Mouse (Mus musculus) kidney, adult 2 months (tissue): Measurements from ENCODE around the gene Gm10203. TPM values are rescaled to one million over a fixed set of nuclear protein-coding genes. Genes with fewer than 3 reads are reported as not detected.

Source experiments
- DNase-seq: peaks from one replicate; pipeline ENCODE4 v3.0.0; 2021
- H3K27ac ChIP-seq: fragments of 200-500 bp; 2 replicates; pipeline ENCODE4 v1.5.1; 2012; ENCODE audit warnings: low read depth, low read length, control low read depth, inconsistent platforms; ENCODE audit not compliant: insufficient read depth
- H3K27me3 ChIP-seq: fragments of 200-500 bp; replicated peaks from 2 replicates; pipeline ENCODE4 v1.6.1; 2012; ENCODE audit warnings: mild to moderate bottlenecking, moderate library complexity, low read length, inconsistent platforms; ENCODE audit not compliant: control insufficient read depth, insufficient read depth
- H3K36me3 ChIP-seq: fragments of 200-500 bp; 2 replicates; pipeline ENCODE4 v1.6.1; 2012; ENCODE audit warnings: mild to moderate bottlenecking, moderate library complexity, low read length, inconsistent platforms; ENCODE audit not compliant: control insufficient read depth, insufficient read depth
- H3K4me1 ChIP-seq: fragments of 200-500 bp; 2 replicates; pipeline ENCODE4 v1.6.1; 2011; ENCODE audit warnings: low read length; ENCODE audit not compliant: control insufficient read depth, insufficient read depth
- H3K4me3 ChIP-seq: fragments of 200-500 bp; 2 replicates; pipeline ENCODE4 v1.5.1; 2011; ENCODE audit warnings: mild to moderate bottlenecking, low read depth, low read length, control low read depth; ENCODE audit not compliant: insufficient read depth
- CTCF ChIP-seq: fragments of 200-500 bp; conservative IDR thresholded peaks from 2 replicates; pipeline ENCODE4 v1.5.1; 2011; ENCODE audit warnings: low read depth, mild to moderate bottlenecking, control low read depth, low read length, moderate library complexity, mixed read lengths; ENCODE audit not compliant: insufficient read depth, insufficient read length
- POLR2A ChIP-seq: fragments of 200-500 bp; IDR thresholded peaks from one replicate; pipeline ENCODE4 v1.6.1; 2011; ENCODE audit warnings: low read depth, low read length, control low read depth
- WGBS: fragments of 180-500 bp; shearing (Covaris S2); methylation state at CpG from one replicate; pipeline ENCODE4 v1.1.7; 2018; 5-methylcytosine and 5-hydroxymethylcytosine counted together
- polyA plus RNA-seq: library from polyadenylated mRNA; depleted of rRNA; stranded (reverse); fragments of >200 nt; gene quantifications from 2 replicates; pipeline ENCODE4 v1.2.3, GENCODE M21; 2012

The Gm10203 gene
- polyA plus RNA-seq, 1 experiment, result not detected

DNA sequence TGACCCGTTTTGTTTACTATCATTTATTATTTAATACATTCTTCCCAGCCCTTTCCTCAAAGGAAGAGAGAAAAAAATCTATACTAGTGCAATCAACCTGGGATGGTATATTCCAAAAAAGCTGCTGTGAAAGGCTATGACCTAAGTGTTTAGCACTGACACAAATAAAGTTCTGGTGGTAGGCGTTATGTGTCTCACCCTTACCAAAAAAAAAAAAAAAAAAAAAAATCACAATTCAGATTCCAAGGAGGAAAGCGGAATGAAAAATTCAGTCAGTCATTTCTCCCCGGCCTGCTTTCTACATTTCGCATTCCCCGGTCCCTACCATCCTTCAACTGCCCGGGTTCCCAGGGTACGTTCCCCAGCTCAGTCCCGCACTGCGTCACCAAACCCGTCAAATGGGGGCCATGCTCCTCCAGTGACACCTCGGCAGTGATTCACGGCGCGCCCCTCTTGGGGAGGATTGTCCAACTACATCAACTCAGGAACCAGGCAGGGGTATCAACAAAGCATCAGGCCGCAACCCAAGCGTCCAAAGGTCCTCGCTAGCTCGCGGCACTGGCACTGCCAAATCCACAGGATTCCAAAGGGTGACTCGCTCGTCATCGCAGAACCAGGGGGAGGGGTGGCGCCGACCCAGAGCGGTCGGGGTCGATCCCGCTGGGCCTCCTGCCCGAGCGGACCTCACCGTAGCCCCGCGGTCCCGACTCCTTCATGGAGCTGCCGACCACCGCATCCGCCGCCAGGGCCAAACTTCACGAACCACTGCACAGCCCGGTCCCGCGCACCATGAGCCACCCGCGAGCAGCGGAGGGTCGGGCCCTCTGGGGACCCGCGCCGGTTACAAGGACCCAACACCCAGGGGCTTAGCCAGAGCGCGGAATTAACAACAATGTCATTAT lies 29.5 kb upstream of the Gm10203 start:
- no peaks in the 10 kb centered on the region for H3K27me3 ChIP-seq
- peak overlapping the region; percentile 70 for H3K4me3 ChIP-seq
- WGBS, result 2% methylated on average over 52 of the region's 52 CpGs
- DNase-seq, result peak; percentile 92
- H3K27ac ChIP-seq, result peak overlapping the region; percentile 67
- H3K4me1 ChIP-seq, result 0 out of 2 replicates have a peak, but pooled peaks cover under 1% of the 10 kb centered on the region
- no peaks in the 10 kb centered on the region for H3K36me3 ChIP-seq
- TF ChIP-seq CTCF (no peak), POLR2A (no peak)

DNA sequence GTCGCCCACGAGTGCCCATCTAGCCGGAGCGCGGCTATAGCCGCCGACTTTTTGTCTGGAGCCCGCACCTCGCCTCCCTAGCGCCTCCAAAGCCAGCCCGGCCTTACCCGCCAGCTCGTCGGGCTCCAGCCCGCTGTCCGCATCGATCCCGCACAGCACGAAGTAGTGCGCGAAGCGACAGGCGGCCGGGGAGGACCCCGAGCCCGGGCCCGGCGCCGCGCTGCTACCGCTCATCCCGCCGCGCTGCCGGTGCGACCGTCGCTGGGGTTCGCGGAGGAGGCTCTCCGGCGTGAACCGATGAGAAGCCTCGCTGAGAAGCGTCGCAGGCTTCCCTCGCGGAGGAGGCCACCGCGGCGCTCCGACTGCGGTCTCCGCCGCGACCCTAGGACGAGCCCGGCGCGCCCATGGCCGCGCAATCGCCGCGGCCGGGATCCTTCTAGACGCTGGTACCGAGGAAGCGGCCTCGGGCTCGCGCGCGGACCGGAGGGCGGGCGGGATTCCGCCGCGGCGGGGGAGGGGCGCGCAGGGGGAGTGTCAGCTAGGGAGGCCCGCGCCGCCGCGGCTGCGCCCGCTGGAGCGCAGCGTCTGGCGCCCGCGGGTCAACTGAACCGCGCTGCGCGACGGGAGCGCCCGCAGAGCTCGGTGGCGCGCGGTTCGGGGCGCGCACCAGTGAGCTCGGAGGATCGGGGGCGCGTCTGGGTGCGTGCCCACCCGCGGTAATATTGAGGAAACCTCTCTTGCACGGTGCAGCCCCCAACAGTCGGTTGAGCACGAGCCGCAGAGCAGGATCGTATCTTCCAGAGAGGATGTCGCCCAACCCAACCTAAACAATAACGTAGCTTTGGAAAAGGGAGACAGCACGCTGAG lies 28.7 kb upstream of the Gm10203 start, which contains the start of gene Dennd5b:
Dennd5b (minus strand) TSS at position 605 of the 867 bp plus-strand sequence.
- no peaks in the 10 kb centered on the region for H3K36me3 ChIP-seq
- H3K27ac ChIP-seq, result peak within 1 kb of the TSS; percentile 67
- no peaks in the 10 kb centered on the region for H3K27me3 ChIP-seq
- H3K4me1 ChIP-seq, result no peaks in the 10 kb centered on the region
- WGBS, result under 1% methylated on average over 124 of the region's 124 CpGs
- H3K4me3 ChIP-seq, result peak within 1 kb of the TSS; percentile 70
- DNase-seq, result peak; percentile 91
- TF ChIP-seq CTCF (no peak), POLR2A (no peak)

DNA sequence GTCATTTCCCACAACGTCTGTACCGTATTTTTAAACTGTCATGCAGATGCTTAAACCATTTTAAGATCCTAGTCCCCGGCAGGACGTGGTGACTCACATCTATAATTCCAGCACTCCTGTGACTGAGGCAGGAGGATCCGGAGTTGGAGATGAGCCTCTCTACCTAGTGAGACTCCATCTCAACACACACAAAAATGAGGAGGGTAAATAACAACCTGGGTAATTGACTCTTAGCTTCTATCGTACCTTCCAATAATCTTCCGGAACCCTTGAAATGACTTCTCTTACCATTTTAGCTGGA lies 28.1 kb upstream of the Gm10203 start:
- 19% methylated on average over 7 of the region's 7 CpGs for WGBS
- H3K27ac ChIP-seq, result peak overlapping the region; percentile 64

DNA sequence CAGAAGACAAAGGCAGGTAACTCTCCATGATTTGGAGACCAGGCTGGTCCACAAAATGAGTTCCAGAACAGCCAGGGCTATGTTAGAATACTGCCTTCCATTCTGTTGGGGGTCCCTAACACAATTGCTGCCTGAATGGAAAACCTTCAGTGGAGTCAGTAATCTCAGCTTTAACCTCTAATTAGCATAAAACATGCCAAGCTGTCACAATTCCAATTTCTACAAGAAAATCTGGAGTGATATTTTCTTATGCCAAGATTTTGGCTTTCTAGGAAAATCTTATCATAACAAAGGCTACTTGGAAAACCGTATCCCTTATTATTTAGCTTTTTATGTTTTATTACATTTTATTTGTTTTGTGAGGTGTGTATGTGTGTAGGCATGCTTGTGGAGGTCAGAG lies 26.5 kb upstream of the Gm10203 start:
- 92% methylated on average over 1 of the region's 1 CpGs for WGBS
- H3K27ac ChIP-seq, result no peak overlapping the region

More for the DNA sequence above, 28.1 kb upstream of the Gm10203 start:
- no peak for DNase-seq
- no peaks in the 10 kb centered on the region for H3K27me3 ChIP-seq
- H3K4me3 ChIP-seq, result peak overlapping the region; percentile 70
- no peak for TF ChIP-seq CTCF
- no peak for TF ChIP-seq POLR2A
- no peaks in the 10 kb centered on the region for H3K4me1 ChIP-seq
- no peaks in the 10 kb centered on the region for H3K36me3 ChIP-seq

DNA sequence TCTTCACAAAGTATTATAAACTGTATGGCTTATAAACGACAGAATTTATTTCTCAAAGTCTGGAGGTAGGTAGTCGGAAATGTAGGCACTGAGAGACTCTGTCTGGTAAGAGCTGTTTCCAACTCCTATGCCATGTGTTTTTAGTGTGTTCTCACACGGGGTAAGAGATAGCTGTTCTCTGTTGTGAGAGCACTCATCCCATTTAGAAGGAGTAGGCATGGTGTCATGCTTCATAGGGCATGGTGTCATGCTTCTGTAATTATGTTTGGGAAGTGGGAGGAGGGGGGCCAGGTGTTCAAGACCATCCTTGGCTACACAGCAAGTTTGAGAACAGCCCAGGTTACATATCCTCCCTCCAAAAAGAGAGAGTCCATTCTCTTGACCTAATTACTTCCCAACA lies 22.4 kb upstream of the Gm10203 start:
- TF ChIP-seq CTCF, result no peak
- no peak for TF ChIP-seq POLR2A
- no peaks in the 10 kb centered on the region for H3K4me1 ChIP-seq
- WGBS, result 64% methylated on average over 3 of the region's 3 CpGs
- no peak overlapping the region for H3K27ac ChIP-seq
- no peaks in the 10 kb centered on the region for H3K36me3 ChIP-seq
- H3K4me3 ChIP-seq, result no peak overlapping the region
- DNase-seq, result no peak
- H3K27me3 ChIP-seq, result no peaks in the 10 kb centered on the region

More for the DNA sequence above, 26.5 kb upstream of the Gm10203 start:
- H3K4me3 ChIP-seq, result no peak overlapping the region
- no peaks in the 10 kb centered on the region for H3K36me3 ChIP-seq
- TF ChIP-seq CTCF (no peak), POLR2A (no peak)
- no peak for DNase-seq
- no peaks in the 10 kb centered on the region for H3K27me3 ChIP-seq
- H3K4me1 ChIP-seq, result no peaks in the 10 kb centered on the region

DNA sequence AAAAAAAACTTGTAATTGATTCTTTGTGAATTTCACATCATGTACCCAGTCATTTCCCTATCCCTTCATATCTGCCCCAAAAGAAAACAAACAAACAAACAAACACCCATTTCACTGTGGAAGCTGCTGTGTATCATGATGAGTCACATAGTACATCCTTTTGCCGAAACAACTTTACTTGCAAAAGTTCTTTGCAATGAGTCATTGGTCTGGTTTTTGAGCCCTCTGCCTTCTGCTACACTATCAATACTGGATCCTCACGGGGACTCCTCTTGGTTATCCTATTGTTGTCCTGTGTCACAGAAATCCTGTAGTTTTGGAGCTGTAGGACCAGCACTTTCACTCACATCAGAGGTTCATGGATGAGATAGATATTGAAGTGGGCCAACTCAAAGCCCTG lies 21.1 kb upstream of the Gm10203 start:
- Histone ChIP-seq H3K4me1 (no peaks in the 10 kb centered on the region), H3K36me3 (no peaks in the 10 kb centered on the region), H3K4me3 (no peak overlapping the region), H3K27ac (no peak overlapping the region), H3K27me3 (no peaks in the 10 kb centered on the region)
- no peak for TF ChIP-seq CTCF
- no peak for DNase-seq
- 88% methylated on average over 2 of the region's 2 CpGs for WGBS

DNA sequence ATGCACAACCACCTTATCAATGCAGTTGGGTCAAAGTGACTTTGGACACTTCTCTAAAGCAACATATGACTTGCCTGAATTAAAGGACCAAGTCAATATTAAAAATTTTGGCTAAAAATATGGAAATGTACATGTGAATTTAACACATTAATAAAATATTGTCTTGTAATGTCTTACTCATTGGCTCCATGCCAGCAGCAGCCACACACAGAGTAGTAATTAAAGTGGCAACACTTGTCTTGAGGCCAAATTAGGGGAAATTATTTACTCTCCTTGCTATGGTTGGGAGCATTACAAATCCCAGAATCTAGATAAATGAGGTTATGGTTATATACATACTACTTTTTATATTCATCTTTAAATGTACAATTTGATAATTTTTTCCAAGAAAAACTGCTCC lies 13.0 kb upstream of the Gm10203 start:
- Histone ChIP-seq H3K4me3 (no peak overlapping the region), H3K27me3 (no peaks in the 10 kb centered on the region), H3K4me1 (peaks cover 6% of the 10 kb centered on the region; the same call in 1 of the 2 replicates), H3K27ac (no peak overlapping the region), H3K36me3 (no peaks in the 10 kb centered on the region)
- TF ChIP-seq CTCF (no peak), POLR2A (no peak)
- DNase-seq, result peak; percentile 45
